Mouse (Mus musculus) testis, postnatal 14 days (tissue): Measurements from ENCODE around the gene Pnpla2.
A peak's percentile ranks its signal among the peaks of the same experiment; 100 is the strongest.
"Not testable (repeated sequence)": the region's sequence is repeated elsewhere in the genome, so short reads cannot be mapped to it uniquely, and the experiment has no call there.

Experiments
- DNase-seq: peaks from one replicate; pipeline ENCODE4 v3.0.0; 2021; ENCODE audit warnings: low spot score

The Pnpla2 gene

DNA sequence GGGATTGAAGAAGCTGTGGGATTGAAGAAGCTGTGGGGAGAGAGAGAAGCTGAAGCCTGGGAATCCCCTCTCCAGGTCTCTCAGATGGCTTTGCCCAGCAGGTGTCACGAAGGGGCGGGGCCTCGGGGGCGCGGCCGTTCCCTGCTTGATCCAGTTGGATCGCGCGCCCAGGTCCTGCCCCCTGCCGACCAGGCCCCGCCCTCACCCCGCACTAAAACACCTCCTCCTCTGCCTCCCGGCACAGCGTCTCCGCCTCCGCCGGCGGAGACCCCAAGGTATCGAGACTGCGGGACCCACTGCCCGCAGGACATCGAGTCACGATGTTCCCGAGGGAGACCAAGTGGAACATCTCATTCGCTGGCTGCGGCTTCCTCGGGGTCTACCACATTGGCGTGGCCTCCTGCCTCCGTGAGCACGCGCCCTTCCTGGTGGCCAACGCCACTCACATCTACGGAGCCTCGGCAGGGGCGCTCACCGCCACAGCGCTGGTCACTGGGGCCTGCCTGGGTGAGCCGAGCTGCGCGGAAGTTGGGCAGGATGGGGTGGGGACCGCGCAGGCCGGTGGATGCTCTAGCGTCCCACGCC lies at the start of gene Pnpla2:
Gene Pnpla2 (plus strand): TSS at position 232 of the 585 bp plus-strand sequence.
- peak; percentile 91 for DNase-seq

DNA sequence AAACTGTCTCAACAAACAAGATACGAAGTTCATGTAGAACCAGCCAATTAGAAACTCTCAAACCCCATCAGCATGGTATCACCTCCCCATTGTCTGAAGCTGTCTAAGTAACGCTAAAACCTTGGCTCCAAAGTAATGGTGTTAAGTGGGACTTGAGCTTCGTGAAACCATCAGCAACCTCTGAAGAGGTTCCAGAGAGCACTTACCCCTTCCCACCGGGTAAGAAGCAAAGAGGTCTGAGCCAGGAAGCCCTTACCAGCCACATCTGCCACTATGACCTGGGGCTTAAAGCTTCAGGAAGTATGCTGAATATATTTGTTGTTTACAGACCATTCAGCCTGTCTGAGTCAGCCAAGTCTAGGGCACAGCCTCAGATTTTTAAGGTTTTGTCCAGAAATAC lies 49.5 kb upstream of the Pnpla2 start:
- DNase-seq: no peak

DNA sequence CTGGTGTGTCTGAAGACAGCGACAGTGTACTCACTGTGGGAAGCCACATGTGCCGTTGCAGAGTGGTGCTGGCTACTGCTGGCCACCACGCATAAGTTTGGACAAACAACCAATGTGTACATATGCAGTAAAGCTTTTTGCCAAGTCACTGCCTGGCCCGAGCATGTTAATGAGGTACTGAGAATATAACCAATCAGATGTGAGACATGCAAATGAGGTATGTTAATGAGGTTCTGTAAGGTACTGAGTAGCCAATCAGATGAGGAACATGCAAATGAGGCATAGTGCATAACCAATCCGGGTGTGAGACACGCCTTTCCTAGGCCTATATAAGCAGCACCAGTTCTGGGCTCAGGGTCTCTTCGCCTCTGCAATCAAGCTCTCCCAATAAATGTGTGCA lies 47.3 kb upstream of the Pnpla2 start:
- not testable (repeated sequence) for DNase-seq

DNA sequence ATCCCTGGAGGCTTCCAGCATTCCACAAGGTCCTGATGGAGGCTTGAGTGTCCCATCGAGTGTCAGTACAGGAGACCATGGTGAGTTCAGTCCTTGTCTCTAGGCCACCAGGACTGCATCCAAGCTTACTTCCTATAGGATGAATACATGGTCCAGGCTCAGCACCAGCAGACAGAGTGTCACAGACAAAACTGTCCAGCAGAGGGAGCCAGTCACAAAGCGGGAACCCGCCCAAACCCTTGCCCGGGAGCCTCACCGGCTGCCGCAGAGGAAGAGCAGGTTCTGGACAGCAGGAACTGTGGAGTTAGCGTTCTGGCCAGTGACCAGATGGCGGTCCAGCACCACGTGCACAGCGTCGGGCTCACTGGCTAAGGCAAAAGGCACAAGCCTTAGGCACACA lies 46.2 kb upstream of the Pnpla2 start:
- DNase-seq: peak; percentile 65

DNA sequence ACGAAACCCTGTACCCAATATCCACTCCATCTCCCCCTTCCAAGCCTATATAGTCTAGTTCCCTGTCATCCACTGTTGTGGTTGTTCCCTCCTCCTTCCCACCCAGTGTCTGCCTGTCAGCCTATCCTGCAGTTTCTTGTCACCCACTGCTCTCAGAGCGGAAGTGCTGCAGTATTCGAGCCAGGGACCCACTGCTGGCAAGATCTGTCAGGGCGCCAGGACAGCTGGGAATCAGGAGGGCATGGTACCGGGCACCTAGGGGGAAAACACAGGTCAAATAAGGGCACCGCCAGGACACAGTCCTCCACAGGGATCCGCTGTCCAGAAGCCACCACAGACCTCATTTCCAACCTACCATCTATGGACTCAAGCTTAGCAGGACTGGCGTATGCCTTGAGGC lies 44.4 kb upstream of the Pnpla2 start:
- DNase-seq: no peak

DNA sequence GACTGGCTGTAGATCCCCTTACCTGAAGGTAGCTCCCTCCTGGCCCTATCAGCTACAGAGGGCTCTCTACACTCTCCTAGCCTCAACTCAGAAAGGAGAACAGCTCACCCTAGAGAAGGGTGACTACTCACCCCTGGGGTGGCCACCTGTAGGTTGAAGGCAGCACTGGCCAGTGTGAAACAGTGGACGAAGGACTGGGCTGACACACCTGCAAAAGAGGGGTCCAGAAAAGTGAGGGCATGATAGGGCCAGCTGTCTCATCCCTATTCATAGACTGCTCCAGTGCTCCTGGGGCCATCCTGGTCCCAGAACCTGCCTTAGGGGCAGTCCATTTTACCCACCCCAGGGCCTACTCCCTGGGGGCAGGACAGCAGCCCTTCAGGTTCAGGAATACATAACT lies 43.3 kb upstream of the Pnpla2 start:
- DNase-seq: no peak

DNA sequence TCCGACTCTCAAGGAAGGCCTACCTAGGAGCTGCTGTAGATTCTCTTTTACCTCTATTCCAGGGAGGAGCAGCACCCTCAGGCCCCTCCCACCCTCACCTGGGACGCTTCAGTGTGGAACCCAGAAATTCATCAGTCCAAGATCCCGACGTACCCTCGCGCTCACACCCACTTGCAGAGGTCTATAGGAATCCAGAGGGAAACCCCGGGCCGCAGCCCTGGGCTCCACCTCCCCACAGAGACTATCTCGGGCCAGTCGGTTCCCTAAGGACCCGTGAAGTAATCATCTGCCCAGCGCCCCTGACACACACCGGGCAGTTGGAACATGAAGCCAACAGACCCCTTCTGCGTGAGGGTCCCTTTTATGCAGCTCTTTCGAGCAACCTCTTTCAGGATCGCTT lies 41.7 kb upstream of the Pnpla2 start:
- no peak for DNase-seq

DNA sequence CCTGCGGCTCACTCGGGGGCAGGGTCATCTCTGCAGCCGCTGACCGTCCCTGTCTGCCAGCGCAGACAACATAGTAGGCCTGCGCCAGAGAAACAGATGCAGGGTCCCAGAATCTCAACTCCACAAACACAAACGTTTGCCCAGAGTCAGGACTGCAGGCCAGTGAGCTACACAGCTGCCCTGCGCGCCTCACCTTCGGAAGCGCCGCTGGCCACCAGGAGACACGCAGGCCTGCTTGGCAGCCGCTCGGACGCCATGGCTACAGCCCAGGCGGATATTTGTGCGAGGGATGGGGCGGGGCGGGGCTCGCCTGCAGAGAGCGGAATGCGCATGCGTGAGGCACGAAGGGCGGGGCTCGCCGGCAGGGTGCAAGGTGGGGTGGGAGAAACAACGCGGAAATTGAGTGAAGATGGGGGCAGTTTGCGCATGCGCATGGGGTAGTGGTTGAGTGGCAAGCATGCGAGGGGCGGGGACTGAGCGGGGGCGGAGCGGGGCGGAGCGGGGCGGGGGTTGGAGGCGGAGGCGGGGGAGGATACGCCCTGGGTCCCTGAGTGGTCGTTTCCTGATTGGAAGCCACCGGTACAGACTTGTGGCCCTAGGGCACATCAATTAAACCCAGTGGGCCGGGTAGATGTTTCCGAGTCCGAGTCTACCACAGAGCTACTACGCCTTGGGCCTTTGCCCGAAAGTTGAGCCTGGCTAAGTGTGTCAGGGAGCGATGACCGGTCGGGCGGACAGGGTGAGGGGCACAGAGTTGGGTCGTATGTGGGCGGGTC lies 41.0 kb upstream of the Pnpla2 start, which contains the start of gene Gatd1:
Gene Gatd1 (minus strand): TSS at position 328 of the 776 bp plus-strand sequence.
- DNase-seq: peak; percentile 100

DNA sequence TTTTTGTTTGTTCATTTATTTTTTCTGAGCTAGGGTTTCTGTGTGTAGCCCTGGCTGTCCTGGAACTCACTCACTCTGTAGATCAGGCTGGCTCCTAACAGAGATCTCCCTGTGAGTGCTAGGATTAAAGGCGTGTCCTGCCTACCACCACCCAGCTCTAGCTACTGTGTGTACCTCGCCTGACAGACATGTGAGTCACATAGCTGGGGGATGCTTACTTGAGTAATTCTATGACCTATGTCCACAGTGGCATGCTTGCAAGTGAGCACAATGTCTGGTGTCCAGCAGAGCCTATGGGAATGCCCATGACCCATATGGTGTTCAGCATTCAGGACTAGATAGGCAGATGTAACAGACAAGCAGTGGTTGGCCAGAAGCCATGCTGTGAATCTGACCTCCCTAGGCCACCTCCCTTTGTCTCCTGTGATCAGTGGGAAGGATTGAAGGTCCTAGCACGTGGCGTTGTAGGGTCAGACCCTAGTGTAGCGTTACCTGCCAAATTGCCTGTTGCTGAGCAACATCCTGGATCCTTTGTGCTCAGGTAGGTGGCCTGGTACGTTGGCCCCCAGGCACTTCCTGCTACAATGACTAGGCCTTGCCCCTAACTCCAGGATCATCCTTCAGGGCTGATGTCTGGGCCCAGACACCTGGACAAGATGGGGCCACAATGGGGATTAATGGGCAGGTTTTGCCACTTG lies 38.7 kb upstream of the Pnpla2 start:
- no peak for DNase-seq

DNA sequence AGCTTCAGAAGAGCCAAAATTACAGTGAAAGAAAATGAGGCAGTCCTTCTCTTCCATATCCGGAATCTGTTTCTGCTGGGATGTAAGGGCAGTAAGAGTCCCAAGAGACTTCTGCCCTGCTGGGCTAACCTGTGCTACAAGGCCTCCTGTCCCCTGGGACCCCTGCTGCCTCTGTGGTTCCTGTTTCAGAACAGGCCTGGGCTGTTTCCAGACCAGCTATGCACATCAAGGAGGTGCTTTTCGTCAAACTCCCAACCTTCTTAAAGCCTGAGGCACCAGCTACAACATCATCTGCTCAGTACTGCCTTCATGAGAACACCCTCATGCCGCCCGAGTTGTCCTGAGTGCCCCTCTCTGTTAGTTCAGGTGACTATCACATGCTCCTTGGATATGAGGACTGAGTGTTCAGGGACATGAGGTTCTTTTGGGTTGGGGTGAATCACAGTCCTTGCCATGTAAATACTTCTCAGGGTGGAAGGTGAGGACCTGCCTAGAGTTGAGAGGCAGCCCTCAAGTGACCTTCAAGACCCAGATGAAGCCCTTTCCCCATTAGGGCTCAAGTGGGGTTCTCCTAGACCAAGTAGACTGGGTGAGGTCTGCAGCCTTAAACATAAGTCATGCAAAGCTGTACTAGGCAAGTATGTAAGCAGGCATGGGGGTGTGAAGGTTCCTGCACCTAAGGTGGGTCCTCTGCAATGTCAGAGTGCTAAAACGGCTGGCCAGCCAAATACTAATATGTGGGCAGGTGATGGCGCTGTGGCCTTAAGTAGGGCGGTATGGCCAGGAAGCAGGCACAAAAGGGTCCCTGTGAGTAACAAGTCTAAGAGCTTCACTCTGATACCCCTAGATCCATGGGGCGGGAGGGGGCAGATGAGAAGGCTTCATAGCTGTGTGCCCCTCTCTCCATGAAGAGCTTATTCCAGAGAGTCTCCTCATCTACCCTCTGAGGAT lies 37.0 kb upstream of the Pnpla2 start:
- DNase-seq: no peak

DNA sequence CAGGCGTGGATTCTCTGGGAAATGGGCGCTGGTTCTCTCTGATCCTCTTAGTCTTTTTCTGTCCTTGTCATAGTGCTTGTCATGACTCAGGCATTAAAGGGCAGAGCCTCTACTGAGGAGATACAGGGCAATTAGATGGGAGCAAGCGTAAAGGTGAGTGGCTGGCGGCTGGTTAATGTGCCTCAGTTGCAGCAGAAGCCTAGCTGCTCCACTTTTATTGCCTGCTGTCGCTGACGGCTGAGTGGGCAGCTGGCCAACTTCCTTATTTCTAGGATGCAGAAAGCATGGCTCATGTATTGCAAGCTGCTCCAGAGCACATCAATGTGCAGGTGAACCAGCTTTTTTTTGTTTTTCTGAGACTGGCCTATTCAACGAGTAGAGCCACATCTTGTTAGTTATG lies 36.0 kb upstream of the Pnpla2 start:
- DNase-seq: no peak

DNA sequence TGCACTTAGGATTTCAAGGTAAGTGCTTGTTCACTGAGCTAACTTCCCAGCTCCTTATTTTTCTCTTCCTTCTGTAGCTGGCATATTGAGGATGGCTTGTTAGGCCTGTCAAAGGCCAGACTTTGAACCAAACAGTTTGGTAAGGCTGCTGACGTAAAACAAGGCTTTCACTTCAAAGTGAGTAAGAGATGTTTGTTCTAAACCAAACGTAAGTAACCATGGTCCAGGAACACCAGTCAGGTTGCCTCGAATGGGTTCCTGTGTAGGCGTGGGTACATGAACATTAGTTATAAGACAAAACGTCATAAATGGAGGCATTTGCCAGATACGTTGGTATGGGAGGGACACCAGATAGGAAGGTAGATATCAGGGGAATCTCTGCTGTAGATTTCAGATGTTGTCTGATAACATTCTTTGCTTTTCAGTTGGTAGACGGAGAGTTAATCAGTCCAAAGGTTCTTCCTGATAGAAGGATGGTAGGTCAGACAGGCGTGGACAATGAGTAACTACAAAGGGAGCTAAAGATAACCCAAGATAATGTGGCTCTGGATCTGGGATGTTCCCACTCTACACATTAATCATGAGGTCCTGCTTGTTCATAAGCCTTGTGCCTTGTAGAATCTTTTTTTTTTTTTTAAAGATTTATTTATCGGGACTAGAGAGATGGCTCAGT lies 34.8 kb upstream of the Pnpla2 start:
- DNase-seq: no peak

DNA sequence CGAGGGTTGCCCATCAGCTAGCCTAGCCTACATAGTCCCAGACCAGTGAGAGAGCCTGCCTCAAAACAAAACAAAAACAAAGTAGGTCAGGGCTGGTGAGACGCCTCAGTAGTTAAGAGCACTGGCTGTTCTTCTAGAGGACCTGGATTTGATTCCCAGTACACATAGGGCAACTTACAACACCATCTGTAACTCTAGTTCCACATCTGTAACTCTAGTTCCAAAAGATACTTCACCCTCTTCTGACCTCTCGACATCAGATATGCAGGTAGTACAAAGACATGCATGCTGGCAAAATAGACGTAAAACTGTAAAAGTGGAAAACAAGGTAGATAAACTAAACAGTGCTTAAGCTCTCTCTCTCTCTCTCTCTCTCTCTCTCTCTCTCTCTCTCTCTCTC lies 31.2 kb upstream of the Pnpla2 start:
- DNase-seq: no peak

DNA sequence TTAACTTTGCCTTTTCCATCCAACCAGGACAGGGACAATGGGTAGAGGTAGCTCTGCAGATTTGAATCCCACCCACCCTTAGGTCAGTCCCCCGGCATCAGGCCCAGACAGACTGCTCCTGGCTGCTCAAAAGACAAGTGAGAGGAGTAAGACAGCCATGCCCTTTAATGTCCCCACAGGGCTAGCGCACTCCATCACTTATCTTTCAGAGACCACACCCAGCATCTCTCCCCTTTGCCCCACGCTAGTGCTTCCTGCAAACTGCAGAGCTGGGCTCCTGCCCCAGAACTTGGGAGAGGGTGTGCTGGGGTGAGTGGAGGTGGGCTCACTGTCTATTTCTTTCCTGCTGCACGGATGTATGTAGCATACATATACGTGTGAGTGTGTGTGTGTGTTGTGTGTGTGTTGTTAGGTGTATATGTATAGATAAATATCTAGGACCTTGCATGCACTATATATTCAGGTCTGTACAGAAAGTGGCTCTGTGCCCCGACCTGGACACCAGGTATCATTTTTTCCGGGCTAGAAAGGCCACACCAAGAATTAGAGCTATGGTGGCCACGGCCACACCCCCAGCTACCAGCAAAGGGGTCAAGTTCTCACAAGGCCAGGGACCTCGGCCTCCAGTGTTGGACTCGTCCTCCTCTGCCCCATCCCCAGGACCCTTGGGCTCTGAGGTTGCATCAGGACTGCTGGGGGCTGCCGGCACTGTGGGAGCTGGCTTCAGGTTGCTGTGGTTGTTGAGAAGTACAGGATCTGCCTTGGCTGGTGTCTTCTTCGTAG lies 27.9 kb upstream of the Pnpla2 start:
- DNase-seq: no peak

DNA sequence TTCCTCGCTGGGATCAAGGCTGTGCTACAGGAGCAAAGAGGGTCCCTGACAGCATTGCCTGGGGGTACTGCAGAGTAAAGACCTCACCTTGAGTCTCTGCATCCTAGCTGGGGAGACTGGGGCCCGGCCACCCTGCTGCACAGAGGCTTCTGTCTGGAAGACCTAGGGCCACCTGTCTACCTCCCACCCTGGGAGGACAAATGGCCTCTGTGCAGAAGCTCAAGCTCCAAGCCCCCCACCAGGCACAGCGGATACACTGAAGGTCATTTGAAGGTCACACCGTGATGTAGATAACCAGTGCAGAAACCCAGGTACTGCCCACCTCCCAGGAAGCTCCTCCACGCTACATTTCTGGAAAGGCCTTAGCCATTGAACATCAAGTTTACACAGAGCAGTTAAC lies 26.3 kb upstream of the Pnpla2 start:
- no peak for DNase-seq

DNA sequence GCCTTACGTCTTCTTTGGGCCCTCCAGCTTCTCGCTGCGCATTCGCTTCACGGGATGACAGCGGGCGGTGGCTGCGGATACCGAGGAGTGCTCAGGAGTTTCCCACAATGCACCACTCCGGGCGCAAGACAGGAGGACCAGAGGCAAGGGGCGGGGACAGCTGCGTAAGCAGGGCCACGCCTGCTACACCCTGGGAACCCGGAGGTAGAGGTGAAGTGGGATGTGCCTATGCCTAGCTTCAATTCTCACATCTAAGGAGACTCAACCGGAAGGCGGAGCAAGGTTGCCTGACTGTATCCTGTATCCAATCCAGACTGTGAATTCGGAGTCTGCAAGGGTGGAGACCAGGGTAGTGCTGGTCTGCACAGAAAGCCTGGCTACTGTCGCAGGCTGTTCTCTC lies 25.7 kb upstream of the Pnpla2 start, which contains the start of gene Cend1:
Gene Cend1 (minus strand): TSS at position 182 of the 400 bp plus-strand sequence.
- DNase-seq: peak; percentile 58

DNA sequence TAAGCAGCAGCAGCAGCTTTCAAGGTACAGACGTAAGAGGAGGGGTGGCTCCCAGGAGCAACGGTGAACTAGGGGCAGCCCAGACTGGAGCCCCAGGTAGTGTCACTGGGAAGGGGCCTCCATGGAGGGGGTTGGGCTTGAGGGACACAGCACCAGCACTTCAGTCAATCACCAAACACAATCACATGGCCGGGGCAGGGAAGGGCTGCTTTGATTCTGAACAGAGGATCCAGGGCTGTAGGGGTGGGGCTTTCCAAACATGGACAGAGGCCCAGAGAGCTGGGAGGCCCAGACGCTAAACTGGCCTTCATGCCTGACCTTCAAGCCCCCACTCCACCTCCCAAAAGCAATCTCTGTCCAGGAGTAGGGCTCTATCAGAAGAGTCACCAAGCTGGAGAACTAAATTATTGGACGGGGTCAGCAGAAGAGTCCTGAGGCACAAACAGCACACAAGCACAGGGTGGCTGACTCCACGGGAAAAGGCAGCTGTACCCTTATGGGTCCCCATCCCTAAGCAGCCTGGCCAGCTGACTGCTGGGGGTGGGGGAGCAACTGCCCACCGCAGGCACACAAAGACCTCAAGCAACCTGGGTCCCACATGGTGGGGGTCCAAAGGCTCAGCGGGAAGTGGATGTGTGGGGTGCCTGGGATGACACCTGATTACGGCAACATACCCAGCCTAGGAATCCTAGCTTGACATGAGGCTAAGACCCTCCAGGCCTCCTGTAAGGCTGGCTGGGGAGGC lies 25.0 kb upstream of the Pnpla2 start:
- DNase-seq: no peak

DNA sequence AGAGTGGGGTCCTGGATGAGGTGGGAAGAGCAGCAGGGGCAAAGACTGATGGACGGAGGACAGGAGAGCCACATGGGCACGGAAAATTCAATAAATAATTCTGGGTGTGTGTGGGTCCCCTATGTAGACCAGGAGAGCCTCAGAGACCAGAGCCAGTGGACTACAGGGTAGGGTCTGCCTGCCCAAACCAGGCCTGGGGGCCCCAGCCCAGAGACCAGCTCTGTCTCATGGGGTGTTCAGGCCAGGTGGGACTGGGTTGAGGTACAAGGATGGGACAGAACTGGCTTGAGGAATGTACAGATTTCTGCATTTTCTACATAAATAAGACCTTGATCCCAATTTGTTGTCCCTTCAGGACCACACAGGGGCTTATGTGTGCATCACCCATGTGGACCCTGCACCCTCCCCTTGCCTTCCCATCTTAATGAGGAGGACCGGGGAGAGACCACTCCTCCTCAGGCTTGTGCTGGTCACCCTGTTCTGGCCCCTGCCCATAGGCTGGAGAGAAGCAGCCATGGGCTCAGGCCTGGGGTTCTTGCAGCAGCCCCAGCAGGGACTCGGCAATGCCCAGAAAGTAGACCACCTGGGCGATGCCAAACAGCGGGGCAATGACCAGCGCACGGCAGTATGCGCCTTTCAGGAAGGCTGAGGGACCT lies 24.3 kb upstream of the Pnpla2 start:
- DNase-seq: no peak

DNA sequence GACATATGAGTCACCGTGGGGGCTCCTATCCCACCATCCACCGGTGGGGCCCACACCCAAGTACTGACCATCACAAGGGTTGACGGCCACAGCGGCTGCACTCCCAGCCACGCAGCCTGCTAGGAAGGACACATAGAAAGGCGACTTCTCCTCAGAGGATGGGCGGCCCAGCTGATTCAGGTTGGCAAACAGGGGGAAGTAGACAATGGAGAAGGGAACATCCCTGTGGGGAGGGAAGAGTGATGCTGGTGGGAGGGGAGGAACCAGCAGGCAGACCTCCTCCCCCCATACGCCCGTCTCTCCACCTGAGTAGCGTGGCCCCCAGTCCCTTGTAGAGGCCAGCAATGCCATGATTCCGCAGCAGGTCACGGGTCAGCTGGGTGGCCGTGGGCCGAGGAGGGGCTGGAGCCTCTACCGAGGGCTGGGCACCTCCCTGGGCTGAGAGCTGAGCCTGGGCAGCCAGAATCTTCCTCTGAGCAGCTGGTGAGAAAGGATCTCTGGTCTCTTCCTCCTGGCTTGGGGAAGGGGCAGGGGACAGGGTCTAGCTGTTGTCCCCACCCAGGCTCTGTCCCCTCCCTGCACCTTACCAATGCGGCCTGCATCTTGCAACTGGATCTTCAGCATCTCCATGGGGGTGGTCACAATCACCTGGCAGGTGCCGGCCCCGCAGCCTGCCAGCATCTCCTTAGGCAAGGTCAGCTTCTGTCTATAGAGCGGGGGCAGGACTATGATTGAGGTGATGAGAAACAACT lies 23.4 kb upstream of the Pnpla2 start:
- no peak for DNase-seq
